Mouse (Mus musculus) neural tube, embryonic 12.5 days (tissue): ENCODE measurements around the gene Hibch. TPM values are rescaled to one million over a fixed set of nuclear protein-coding genes. Genes with fewer than 3 reads are reported as not detected.
A peak's percentile ranks its signal among the peaks of the same experiment; 100 is the strongest.
"Not testable (repeated sequence)": the region's sequence is repeated elsewhere in the genome, so short reads cannot be mapped to it uniquely, and the experiment has no call there.

Experiments used
- ATAC-seq: fragments of 200-750 bp; cut with Nextera tagmentation; 2 replicates; pipeline ENCODE4 v1.8.0; 2017; ENCODE audit warnings: low read depth, mild to moderate bottlenecking, moderate TSS enrichment, moderate library complexity; ENCODE audit not compliant: low FRiP score
- H3K27ac ChIP-seq: fragments of 300-500 bp; sonication (generic); 2 replicates; pipeline ENCODE4 v1.5.1; 2016
- H3K27me3 ChIP-seq: fragments of 300-500 bp; sonication (generic); replicated peaks from 2 replicates; pipeline ENCODE4 v1.6.1; 2016; ENCODE audit warnings: mild to moderate bottlenecking
- H3K36me3 ChIP-seq: fragments of 300-500 bp; sonication (generic); 2 replicates; pipeline ENCODE4 v1.6.1; 2016; ENCODE audit warnings: mild to moderate bottlenecking
- H3K4me1 ChIP-seq: fragments of 300-500 bp; sonication (generic); 2 replicates; pipeline ENCODE4 v1.6.1; 2016
- H3K4me2 ChIP-seq: fragments of 300-500 bp; sonication (generic); replicated peaks from 2 replicates; pipeline ENCODE4 v1.6.1; 2016; ENCODE audit warnings: mild to moderate bottlenecking
- H3K4me3 ChIP-seq: fragments of 300-500 bp; sonication (generic); 2 replicates; pipeline ENCODE4 v1.5.1; 2016
- H3K9ac ChIP-seq: fragments of 300-500 bp; sonication (generic); 2 replicates; pipeline ENCODE4 v1.6.1; 2016; ENCODE audit warnings: mild to moderate bottlenecking
- H3K9me3 ChIP-seq: fragments of 300-500 bp; sonication (generic); 2 replicates; pipeline ENCODE4 v1.6.1; 2016; ENCODE audit warnings: mild to moderate bottlenecking
- WGBS: fragments of 180-500 bp; shearing (Covaris S2); methylation state at CpG from one replicate; pipeline ENCODE4 v1.1.7; 2016; 5-methylcytosine and 5-hydroxymethylcytosine counted together
- polyA plus RNA-seq: library from polyadenylated mRNA; unstranded; fragments of >200 nt; fragmentation: Nextera tagmentation; extraction: Ambion mirVana; gene quantifications from 2 replicates; pipeline ENCODE4 v1.2.1, GENCODE M21; 2016

The Hibch gene
- polyA plus RNA-seq, 1 experiment from 2014 or later = 33.1 TPM

DNA sequence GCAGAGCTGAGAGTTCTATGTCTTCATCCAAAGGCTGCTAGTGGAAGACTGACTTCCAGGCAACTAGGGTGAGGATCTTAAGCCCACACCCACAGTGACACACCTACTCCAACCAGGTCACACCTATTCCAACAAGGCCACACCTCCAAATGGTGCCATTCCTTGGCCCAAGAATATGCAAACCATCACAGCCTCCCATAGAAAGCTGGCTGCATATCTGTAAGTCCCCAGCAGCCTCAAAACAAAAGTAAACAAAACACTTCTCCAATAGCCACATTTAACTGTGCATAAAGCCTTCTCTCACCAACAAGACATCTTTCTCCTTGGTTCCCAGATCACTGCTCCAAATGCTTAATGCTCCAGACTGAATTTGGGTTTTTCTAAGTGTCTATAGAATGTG, 74.2 kb downstream of the Hibch start:
- not testable (repeated sequence) for H3K9ac ChIP-seq

DNA sequence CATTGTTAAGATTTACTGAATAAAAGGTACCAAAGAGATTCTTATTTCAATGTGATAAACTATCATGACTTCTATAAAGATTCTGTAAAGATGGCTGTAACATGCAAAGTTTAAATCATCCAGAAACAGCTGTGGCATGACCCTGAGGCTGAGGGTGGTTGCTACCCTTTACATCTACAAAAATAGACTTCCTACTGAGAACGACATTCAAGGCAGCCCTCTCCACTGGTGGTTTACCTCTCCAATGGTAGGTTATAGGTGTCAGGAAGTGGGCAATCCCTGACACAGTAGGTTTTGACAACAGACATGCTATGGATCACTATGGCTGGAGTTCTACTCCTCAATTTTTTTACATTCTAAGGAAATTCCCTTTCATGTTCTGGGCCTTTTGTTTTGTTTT, 79.8 kb downstream of the Hibch start:
- not testable (repeated sequence) for H3K9ac ChIP-seq, H3K27me3 ChIP-seq, H3K4me2 ChIP-seq, ATAC-seq, H3K4me1 ChIP-seq, H3K27ac ChIP-seq, H3K9me3 ChIP-seq, H3K4me3 ChIP-seq, H3K36me3 ChIP-seq
- 67% methylated on average over 1 of the region's 1 CpGs for WGBS

More for the DNA sequence above, 74.2 kb downstream of the Hibch start:
- not testable (repeated sequence) for ATAC-seq, H3K4me1 ChIP-seq, H3K27me3 ChIP-seq, H3K27ac ChIP-seq, H3K36me3 ChIP-seq, H3K4me3 ChIP-seq, H3K9me3 ChIP-seq, H3K4me2 ChIP-seq

DNA sequence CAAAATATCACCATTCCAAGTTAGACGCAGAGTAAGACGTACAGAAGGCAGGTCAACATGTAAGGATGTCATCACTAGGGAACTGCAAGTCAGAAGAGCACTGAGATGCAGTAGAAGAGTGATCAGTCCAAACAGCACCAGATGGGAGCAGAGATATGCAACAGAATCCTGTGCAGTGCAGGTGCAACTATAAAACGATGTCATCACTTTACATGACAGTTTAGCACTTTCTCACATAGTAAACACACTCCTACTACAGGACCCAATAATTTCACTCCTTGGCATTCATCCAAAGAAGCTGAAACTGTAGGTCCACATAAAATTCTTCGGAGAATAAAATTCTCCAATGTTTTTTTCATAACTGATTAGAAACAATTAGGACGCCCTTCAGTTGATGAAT, 89.8 kb downstream of the Hibch start:
- 94% methylated on average over 5 of the region's 5 CpGs for WGBS
- Histone ChIP-seq H3K4me3 (no peak overlapping the region), H3K27me3 (no peaks in the 10 kb centered on the region), H3K4me1 (no peaks in the 10 kb centered on the region), H3K9me3 (0 out of 2 replicates have a peak, but pooled peaks cover 6% of the 10 kb centered on the region), H3K27ac (no peak overlapping the region), H3K4me2 (no peak overlapping the region), H3K9ac (no peak overlapping the region), H3K36me3 (no peaks in the 10 kb centered on the region)
- ATAC-seq = no peak

DNA sequence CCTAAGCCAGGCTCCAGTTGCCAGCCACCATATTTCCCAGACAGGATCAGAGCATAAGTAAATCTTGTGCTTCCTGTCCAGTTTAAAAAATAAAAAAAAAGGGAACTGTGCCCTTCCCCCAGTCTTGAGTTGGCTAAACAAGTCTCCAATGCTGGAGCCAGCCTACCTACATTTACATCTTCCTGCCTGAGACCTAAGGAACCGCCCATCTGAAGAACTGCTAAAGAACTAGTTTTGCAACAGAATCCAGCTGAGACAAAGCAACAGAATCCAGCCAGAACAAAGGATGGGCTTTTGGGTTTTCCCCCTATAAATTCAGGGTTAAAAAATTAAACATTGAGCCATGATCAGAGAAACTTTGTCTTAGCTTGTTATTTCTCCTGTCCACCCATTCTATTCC, 94.3 kb downstream of the Hibch start:
- H3K27me3 ChIP-seq = no peaks in the 10 kb centered on the region
- ATAC-seq = no peak
- H3K4me2 ChIP-seq = no peak overlapping the region
- H3K4me1 ChIP-seq = no peaks in the 10 kb centered on the region
- no peak overlapping the region for H3K4me3 ChIP-seq
- H3K36me3 ChIP-seq = no peaks in the 10 kb centered on the region
- H3K27ac ChIP-seq = no peak overlapping the region
- 97% methylated on average over 1 of the region's 1 CpGs for WGBS
- 0 out of 2 replicates have a peak, but pooled peaks cover 6% of the 10 kb centered on the region for H3K9me3 ChIP-seq
- H3K9ac ChIP-seq = no peak overlapping the region

DNA sequence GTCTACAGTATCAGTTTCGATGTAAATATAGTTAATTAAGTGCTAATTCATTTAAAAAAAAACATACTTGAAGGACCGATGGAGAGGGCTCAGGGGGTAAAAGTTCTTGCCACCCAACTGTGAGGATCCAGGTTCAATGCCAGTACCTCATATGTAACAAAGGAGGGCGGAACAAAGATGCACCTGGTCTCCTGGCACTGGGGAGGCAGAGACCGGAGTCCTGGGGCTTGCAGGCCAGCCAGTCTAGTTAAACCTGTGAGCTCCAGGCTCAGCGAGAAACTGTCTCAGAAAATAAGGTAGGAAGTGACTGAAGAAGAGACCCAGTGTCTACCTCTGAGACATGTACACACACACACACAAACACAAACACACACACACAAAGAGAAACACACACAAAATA, 103.2 kb downstream of the Hibch start:
- WGBS = 85% methylated on average over 5 of the region's 5 CpGs
- Histone ChIP-seq H3K4me1 (peaks cover 9% of the 10 kb centered on the region), H3K9ac (no peak overlapping the region), H3K4me2 (no peak overlapping the region), H3K4me3 (no peak overlapping the region), H3K27me3 (no peaks in the 10 kb centered on the region), H3K9me3 (no peaks in the 10 kb centered on the region), H3K27ac (no peak overlapping the region), H3K36me3 (no peaks in the 10 kb centered on the region)
- no peak for ATAC-seq

DNA sequence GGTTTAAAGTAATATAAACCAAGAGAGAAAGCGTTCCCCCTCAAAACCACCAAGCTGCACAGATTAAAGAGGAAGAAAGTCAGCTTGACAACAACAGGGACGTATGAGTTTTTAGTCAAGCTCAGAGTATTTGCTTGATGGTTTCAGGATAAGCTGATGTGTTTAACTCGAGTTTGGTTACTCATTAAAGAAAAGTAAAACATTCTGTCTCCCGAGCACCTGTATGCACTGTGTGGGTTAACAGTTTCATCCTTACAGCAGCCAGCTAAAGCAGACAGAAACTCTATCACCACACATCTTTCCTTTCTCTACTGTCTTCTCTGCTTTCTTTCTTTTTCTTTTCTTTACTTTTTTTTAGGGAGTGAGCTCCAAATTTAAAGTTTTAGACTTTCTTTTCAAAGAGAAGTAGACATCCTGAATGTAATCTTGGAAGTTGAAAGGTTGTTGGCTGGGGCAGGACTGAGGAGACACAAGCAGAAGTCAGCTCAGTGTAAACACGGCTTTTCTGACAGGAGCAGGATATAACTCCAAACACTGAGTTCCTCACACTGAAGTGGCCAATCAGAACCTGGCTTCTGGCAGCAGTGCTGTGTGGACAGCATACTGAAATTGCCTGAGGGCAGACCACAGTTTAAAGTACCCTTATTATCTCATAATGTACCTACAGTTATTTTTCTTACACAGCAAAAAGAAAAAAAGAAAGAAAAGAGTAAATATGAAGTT, 106.6 kb downstream of the Hibch start:
- Histone ChIP-seq H3K27ac (no peak overlapping the region), H3K4me3 (no peak overlapping the region), H3K9me3 (no peaks in the 10 kb centered on the region), H3K4me1 (peaks cover 18% of the 10 kb centered on the region), H3K27me3 (no peaks in the 10 kb centered on the region), H3K9ac (no peak overlapping the region), H3K4me2 (no peak overlapping the region), H3K36me3 (no peaks in the 10 kb centered on the region)
- WGBS = 63% methylated on average over 5 of the region's 5 CpGs
- ATAC-seq = no peak

DNA sequence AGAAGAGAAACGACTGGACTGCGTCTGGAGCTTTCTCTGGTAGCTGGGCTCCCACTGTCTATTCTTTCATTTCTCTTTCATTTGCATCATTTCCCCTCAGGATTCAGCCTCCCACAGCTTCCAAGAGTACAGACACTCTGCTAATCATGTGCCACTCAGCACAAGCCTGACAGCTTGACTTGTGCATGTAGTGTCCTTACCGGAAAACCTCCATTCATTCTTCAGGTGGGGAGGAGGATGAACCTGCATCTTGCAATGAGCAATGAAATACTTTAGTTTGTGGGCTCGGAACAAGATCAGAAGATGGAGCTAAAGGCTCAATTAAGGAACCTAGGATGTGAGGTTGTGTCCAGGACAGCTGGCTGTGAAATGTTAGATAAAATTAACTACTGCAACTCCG, 107.4 kb downstream of the Hibch start:
- Histone ChIP-seq H3K9ac (peak overlapping the region; percentile 56; the same call in 1 of the 2 replicates), H3K4me1 (peaks cover 18% of the 10 kb centered on the region), H3K4me2 (peak overlapping the region; percentile 98), H3K4me3 (peak overlapping the region; percentile 57), H3K9me3 (no peaks in the 10 kb centered on the region), H3K27ac (no peak overlapping the region), H3K36me3 (no peaks in the 10 kb centered on the region), H3K27me3 (no peaks in the 10 kb centered on the region)
- ATAC-seq = peak; percentile 31
- 2% methylated on average over 5 of the region's 5 CpGs for WGBS

DNA sequence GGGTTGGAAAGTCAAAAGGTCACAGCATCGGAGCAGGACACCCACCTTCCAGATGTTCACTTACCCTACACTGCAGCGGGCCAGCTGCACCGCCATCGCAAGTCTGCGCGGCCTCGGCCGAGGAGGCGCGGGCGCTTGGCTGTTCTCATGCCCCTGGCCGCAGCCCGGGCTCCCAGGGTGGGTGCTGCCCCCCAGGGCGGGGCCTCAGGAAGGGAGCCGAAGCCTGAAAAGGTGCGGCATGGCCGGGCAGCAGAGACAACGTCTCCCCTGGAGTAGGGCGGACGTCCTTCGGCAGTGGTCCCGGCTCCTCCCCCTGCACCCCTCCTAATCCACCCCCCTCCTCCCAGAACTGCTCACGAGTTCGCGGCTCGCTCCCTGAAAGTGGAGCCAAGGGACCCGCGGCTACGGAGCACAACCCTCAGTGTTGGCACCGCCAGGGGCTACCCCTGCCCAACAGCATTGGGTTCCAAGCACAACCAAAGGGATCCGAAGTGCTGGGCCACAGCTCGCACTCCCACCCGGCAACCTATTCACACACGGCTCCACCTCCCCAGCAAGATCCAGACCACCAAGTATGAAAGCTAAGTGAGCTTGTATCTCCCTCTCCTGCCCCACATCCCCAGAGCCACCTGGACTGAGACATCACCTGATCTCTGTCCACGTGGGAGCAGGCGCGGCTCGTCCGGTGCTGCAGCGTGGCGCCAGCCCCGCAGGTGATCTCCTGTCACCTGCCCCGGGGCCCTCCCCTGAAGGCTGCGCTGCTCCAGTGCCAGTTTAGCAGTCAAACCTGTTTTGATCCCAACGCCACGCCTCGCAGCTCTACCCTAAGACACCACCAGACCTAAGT, 108.0 kb downstream of the Hibch start:
- H3K4me1 ChIP-seq = peaks cover 18% of the 10 kb centered on the region
- under 1% methylated on average over 47 of the region's 47 CpGs for WGBS
- H3K4me2 ChIP-seq = peak overlapping the region; percentile 98
- no peaks in the 10 kb centered on the region for H3K9me3 ChIP-seq
- H3K27me3 ChIP-seq = no peaks in the 10 kb centered on the region
- H3K9ac ChIP-seq = peak overlapping the region; percentile 56
- H3K27ac ChIP-seq = no peak overlapping the region
- peak; percentile 76 for ATAC-seq
- H3K36me3 ChIP-seq = no peaks in the 10 kb centered on the region
- peak overlapping the region; percentile 57 for H3K4me3 ChIP-seq

DNA sequence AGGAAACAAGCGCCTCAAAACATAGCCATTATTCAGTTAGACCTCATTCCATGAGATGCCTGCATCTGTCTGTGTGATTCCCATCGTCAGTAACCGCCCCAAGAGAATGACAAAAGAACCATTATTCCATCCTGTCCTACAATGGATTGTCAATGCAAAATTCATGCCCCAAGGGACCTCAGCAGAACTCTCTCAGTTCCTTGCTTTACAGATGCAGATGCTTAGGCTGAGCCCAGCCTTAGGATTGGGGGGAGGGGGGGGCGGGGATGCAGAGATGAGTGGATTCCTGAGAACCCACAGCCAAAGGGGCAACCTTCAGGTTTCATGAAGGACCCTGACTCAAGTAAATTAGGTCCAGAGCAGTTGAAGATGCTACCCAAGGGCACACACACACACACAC, 108.8 kb downstream of the Hibch start:
- Histone ChIP-seq H3K36me3 (no peaks in the 10 kb centered on the region), H3K4me1 (peaks cover 18% of the 10 kb centered on the region), H3K27me3 (no peaks in the 10 kb centered on the region), H3K4me2 (peak overlapping the region; percentile 98), H3K4me3 (no peak overlapping the region), H3K9ac (no peak overlapping the region), H3K9me3 (no peaks in the 10 kb centered on the region), H3K27ac (no peak overlapping the region)
- WGBS = 4% methylated on average over 4 of the region's 4 CpGs
- ATAC-seq = peak; percentile 56

DNA sequence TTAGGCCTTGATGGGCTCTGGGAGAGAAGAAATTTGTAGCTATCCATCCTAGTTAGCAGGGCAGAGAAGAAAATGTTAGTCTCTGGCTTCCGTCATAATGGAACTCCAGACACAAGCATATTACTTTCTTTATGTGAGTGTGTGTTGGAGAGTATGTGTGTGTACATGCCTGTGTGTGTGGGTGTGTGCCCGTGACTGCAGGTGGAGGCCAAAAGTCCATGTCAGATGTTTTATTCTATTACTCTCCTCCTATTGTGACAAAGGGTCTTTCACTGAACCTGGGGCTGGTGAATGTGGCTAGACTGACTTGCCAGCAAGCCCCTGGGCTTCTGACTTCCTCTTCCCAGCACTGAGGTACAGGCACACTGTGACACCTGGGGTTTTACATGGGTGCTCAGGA, 109.7 kb downstream of the Hibch start:
- Histone ChIP-seq H3K9ac (no peak overlapping the region), H3K4me2 (no peak overlapping the region), H3K4me1 (peaks cover 18% of the 10 kb centered on the region), H3K9me3 (no peaks in the 10 kb centered on the region), H3K4me3 (no peak overlapping the region), H3K36me3 (no peaks in the 10 kb centered on the region), H3K27ac (no peak overlapping the region), H3K27me3 (no peaks in the 10 kb centered on the region)
- 78% methylated on average over 2 of the region's 2 CpGs for WGBS
- ATAC-seq = no peak

DNA sequence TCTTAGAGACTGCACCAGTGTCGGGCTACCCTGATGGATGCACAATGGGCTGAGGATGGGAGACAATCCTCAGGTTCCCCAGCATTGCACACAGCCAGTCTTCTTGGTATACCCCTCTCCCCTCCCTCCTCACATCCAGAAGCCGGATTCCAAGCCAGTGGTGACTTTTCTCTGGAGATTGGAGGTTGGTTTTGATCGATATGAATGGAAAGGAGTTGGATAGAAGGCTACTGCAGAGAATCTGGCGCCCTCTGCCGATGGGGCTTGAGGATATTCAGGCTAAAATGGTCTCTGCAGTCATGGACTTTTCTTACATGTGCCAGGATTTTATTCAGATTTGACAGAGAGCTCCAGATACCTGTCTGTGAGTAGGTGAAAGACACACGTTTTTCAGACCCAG, 110.4 kb downstream of the Hibch start:
- WGBS = 46% methylated on average over 6 of the region's 6 CpGs
- no peak overlapping the region for H3K27ac ChIP-seq

DNA sequence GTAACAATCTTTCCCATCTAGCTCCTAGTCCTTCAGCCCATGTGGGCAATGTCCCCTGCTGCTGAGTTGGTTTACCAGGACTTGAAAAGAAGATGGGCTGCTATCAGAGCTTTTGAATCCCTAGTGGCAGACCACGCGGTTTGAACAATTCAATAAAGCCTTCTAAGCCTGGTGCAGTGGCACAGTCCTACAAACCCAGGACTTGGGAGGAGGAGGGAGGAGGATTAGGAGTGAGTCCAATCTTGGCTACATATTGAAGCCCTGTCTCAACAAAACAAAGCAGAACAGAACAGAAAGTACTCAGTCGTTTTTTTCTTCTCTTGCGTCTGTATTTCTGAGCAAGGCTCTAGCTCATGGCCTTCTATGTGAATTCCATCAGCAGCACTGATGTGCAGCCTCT, 112.0 kb downstream of the Hibch start:
- Histone ChIP-seq H3K4me2 (no peak overlapping the region), H3K27ac (no peak overlapping the region), H3K36me3 (no peaks in the 10 kb centered on the region), H3K9ac (no peak overlapping the region), H3K4me3 (no peak overlapping the region), H3K4me1 (peaks cover 18% of the 10 kb centered on the region), H3K27me3 (no peaks in the 10 kb centered on the region), H3K9me3 (no peaks in the 10 kb centered on the region)
- 80% methylated on average over 4 of the region's 4 CpGs for WGBS
- ATAC-seq = no peak

More for the DNA sequence above, 110.4 kb downstream of the Hibch start:
- H3K36me3 ChIP-seq = no peaks in the 10 kb centered on the region
- no peak overlapping the region for H3K4me2 ChIP-seq
- H3K27me3 ChIP-seq = no peaks in the 10 kb centered on the region
- H3K9ac ChIP-seq = no peak overlapping the region
- H3K9me3 ChIP-seq = no peaks in the 10 kb centered on the region
- H3K4me3 ChIP-seq = no peak overlapping the region
- H3K4me1 ChIP-seq = peaks cover 18% of the 10 kb centered on the region
- ATAC-seq = no peak
